Mouse (Mus musculus) NIH3T3 (cell line): ENCODE results near the gene Cdc42bpg.

Source experiments
- DNase-seq: peaks from one replicate; pipeline ENCODE4 v3.0.0-alpha.2; 2012; ENCODE audit warnings: low read depth

Cdc42bpg gene

DNA sequence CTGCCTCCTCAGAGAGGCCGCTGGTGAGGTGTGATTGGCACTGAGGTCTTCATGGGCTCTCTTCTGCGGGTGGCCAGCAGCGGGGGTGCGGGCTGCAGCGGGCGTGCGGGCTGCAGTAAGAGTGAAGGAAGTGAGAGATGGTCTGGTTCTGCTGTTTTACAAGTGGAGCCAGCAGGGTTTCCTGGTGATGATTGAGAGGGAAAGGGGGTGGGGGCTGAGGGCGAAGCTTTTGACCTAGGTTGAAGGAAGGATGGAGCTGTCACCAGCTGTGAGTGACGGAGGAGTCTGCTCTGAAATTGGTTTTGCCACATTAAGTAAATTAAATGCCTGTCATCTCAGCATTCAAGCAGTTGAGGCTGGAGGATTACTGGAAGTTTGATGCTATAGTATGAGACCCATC lies 42.5 kb downstream of the Cdc42bpg start:
- DNase-seq: no peak

DNA sequence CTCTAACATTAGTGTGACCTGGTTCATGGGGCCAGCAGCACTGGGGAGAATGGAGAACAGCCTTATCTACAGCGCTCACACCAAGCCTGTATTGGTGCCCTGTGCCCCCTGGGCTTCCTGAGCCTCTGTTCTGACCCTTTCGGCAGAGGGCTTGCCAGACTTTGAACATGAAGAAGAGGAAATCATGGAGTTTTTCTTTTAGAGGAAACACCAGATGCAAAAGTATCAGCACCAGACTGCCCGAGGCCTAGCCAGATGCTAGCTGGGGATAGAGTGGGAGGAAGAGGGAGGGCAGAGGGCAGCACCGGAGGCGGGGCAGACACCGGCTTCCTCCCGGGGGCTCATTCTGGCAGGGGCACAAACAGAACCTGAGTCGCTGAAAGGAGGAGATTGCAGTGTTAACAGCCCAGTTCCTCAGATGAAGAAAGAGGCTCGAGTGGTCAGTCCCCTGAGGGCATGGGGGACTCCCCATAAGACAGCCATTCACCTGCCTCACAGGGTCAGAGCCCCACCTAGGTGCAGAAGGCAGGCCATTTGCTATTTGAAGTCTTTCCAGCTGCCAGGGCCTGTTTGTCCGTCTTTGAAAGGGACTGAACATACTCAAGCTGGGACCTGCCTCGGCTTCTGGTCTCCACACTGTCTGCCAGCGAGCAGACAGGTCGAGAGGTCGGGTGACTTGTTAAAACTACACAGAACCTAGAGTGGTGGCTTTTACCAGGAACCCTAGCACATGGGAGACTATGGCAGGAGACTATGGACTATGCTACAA lies 43.1 kb downstream of the Cdc42bpg start:
- DNase-seq: peak; percentile 32

DNA sequence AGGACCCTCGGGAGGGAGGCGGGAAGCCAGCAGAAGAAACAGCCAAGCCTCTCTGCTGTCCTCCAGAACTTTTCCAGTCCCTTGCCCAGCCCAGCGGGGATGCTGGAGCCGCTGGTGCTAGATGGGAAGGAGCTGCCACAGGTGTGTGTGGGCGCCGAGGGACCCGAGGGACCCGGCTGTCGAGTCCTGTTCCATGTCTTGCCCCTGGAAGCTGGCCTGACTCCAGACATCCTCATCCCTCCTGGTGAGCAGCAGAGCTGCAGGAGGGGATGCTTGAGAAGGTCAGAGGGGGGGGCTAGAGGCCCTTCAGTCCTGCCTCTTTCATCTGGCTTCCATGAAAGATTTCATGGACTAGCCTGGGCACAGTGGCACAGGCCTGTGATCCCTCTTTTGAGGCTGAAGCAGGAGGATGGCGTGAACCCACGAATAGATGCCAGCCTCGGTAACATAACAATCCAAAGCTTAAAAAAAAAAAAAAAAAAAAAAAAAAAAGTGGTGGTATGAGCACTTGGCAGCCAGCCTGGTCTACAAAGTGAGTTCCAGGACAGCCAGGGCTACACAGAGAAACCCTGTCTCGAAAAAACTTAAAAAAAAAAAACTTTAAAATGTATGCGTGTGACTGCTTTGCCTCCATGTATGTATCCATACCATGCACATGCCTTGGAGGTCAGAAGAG lies 45.3 kb downstream of the Cdc42bpg start:
- peak; percentile 47 for DNase-seq

DNA sequence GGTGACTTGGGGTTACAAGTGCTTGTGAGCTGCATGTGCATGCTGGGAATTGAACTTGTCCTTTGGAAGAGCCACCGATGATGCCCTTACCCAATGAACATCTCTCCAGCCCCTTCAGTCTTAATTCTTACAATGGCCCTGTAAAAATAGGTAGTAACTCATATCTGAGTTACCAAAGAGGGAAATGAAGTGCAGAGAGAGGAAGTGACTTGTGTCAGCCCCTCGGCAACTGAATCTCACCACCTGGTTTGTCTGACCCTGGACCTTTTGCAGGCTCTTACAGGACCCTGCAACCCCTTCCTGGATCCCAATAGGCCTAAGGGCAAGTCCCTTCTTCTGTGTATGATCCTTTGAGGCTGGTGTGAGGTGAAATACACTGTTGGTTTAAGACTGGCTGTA lies 45.9 kb downstream of the Cdc42bpg start:
- no peak for DNase-seq

DNA sequence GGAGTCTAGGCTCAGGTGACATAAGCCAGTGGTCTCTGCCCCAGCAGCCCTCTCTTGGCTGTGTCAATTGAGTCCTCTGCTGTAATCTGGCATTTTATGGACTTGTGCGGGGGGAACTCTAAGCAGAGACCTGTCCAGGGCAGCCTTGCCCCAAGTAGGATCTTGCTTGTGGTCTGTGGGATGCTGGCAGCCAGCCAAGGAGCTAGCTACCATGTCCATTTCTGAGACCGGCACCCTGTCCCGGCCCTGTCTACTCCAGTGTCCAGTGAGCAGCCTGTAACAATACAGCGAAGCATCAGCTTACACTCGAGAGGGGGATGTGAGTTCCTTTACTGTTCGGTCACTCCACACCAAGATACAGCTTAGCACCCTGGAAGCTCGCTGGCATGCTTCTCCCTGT lies 47.8 kb downstream of the Cdc42bpg start:
- no peak for DNase-seq

DNA sequence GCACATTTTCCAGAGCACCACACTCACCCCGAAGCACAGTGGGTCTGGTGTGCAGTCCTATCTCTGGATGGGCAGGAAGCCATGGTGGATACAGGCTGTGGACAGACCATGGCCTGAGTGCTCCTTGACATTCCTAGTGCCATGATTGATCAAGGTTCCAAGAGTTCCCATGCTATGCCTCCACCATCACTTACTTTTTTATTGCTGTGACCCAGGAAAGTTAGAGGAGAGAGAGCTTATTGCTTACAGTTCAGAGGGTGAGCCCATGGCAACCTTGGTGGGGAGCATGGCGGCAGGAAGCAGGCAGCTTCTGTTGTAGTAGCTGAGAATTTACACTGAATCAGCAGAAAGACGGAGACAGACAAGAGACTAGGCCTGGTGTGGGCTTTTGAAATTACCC lies 55.0 kb downstream of the Cdc42bpg start:
- no peak for DNase-seq

DNA sequence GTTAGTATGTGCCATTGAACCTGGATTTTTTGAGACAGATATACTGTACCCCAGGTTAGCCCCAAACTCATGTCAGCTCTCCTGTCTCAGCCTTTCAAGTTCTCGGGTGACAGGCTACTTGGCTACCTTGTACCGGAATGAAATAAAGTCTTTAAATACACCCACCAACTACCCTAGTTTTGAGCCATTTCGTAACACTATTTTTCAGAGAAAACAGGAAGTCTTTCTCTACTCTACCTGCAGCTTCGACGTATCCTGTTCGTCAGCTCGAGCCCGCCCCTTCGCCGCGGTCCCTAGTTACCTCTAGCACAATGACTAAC lies 56.8 kb downstream of the Cdc42bpg start:
- DNase-seq: no peak

DNA sequence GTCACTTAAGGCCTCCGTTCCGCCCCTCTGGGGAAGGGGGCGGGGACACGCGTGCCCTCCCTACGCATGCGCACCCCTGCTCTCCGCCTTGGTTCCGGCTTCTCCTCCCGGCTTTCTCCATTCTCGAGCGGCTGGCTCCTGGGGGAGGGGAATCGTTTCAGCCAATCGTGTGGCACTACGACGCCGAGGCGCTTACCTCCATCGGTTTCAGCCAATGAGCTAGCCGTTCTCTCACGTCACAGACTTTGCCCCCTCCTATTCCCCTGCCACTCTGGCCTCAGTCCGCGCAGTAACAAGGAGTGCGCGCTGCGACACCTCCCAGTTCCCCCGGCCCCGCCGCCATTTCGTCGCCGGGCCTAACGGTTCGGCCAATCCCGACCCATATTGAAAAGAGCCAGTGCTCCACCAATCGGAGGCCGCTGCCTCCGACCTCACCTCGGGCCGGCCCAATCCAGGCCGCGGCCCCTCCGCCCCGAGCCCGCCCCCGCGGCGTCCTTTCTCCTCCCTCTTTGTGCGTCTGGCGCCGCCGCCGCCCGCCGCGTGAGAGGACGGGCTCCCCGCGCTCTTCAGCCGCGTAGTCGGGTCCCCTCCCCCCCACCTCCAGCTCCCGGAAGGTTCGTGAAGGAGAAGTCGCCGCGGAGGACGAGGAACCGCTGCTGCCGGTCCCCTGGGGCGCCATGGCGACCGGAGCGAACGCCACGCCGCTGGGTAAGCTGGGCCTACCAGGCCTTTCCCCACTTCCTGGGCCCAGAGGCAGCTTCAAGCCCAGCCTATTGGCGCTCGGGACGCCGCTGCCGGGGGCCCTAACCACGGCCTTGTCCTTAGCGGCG lies 57.4 kb downstream of the Cdc42bpg start, which contains the start of gene Sf1:
Gene Sf1, plus strand, starts transcription at position 280 of the 830 bp plus-strand sequence.
- DNase-seq: peak; percentile 100

DNA sequence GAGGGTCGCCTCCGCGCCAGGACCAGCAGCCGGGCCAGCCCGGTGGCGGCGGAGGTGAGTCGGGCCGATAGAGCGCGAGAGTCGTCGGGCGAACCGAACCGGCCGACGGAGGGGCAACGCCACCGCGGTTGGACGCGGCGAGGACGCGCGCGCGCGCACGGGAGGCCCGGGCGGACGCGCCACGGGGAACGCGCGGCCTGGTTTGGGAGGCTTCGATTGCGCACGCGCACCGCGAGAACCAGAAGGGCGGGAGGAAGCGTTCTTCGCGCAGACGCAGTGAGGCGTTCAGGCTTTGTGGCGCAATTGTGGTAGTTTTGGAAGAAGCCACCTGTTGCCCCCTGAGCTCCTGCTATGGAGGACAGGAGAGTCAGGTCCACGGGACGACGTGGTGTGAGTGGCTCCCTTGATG lies 58.1 kb downstream of the Cdc42bpg start:
- peak; percentile 98 for DNase-seq

DNA sequence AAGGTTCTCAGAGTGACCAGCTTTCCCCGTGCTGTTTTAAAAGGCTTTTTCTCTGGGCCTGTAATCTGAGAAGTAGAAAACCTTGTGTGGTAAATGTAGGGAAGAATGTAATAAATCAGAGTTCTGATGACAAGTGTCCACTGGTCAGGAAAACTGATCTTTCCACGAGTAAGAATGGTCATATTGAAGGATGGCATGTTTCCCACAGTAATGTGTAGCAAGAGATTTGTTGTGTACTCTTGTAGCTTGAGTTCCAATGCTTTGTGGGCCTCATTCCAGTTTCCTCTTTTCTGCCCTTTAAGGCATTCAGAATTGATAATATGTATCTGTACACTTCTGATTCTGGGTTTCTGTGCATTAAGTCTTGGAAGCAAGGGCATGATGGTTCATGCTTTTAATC lies 58.6 kb downstream of the Cdc42bpg start:
- DNase-seq: peak; percentile 62

DNA sequence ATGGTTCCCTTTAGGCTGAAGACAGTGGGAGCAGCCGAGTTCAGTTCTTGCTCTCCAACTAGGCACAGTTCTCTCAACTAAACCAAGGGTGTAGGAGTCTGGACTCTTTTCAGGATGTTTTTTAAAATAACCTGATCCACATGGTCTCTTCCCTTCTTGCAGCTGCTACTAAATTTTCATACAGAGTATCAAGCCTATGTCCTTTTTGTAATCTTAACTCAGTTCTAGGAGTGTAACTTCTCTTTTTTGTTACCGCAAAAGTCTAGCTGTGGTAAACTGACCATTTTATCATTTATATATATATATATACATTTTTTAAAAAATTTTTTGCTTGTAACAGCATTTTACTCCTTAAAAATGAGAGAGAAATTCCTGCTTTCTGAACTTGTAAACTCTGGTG lies 63.9 kb downstream of the Cdc42bpg start:
- DNase-seq: no peak

DNA sequence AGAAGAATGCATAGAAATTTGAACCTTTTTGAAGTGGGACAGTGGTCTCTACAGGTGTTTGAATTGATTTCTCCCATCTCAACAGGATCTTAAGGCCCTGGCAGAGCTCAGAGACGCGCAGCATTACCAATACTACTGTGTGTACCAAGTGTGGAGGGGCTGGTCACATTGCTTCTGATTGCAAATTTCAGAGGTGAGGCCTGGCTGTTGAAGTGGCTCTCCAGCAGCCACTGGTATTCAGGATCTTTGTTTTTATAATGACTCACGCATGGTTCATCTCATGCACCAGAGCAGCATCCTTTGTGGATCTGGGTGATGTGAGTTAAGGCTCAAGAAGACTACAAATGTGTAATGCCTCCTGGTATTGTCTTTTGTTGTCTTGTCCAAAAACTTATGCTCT lies 66.2 kb downstream of the Cdc42bpg start:
- peak; percentile 25 for DNase-seq

DNA sequence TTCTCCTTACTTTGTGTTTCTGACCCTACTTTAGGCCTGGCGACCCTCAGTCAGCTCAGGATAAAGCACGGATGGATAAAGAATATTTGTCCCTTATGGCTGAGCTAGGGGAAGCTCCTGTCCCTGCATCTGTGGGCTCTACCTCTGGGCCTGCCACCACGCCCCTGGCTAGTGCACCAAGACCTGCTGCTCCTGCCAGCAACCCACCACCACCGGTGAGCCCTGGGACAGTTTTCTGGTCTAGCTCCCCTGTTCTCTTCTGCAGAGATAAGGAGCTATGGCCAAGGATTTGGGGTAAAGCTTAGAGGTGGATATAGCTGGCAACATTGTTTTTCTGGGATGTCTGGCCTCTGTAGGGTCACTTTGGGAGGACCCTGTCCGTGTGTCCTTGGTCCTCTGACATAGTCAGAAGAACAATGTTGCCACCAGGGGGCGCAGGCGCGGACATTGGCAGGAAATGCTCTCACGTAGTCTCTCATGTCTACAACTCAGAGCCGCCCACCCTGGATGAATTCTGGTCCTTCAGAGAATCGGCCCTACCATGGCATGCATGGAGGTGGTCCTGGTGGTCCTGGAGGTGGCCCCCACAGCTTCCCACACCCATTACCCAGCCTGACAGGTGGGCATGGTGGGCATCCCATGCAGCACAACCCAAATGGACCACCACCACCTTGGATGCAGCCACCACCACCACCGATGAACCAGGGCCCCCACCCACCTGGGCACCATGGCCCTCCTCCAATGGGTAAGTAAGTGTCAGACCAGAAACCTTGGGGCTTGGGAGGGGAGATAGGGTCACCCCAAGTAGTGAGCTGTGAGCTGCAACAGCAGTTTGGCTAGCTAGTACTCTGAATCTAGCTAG lies 67.5 kb downstream of the Cdc42bpg start:
- DNase-seq: peak; percentile 82

DNA sequence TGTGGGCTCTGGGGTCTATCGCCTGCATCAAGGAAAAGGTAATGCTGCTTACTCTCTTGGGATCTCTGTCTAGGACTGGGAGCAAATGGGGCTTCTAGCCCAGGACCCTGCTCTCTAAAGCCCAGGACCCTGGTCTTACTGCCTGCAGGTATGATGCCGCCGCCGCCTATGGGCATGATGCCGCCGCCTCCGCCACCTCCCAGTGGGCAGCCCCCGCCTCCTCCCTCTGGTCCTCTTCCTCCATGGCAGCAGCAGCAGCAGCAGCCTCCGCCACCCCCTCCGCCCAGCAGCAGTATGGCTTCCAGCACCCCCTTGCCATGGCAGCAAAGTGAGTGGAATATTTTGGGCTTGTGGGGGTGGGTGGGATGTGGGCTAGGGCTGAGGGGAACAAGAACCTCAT lies 68.3 kb downstream of the Cdc42bpg start:
- no peak for DNase-seq
